Mouse (Mus musculus) cerebellum, adult (tissue): ENCODE data around the gene Olfr550.
A peak's percentile ranks its signal among the peaks of the same experiment; 100 is the strongest.
"Not testable (repeated sequence)": the region's sequence is repeated elsewhere in the genome, so short reads cannot be mapped to it uniquely, and the experiment has no call there.

Experiments
- ATAC-seq: cut with Nextera tagmentation; 2 replicates; pipeline ENCODE4 v1.9.2; 2017; ENCODE audit warnings: mild to moderate bottlenecking, moderate library complexity, mixed read lengths; ENCODE audit not compliant: insufficient number of reproducible peaks, low FRiP score, low TSS enrichment

Olfr550 gene

GRCm38 (mm10) chr7:102571142-102571541, at the start of gene Olfr550:
Olfr550 (plus strand) TSS chr7:102571442.
- no peak for ATAC-seq

GRCm38 (mm10) chr7:102529052-102529451, 42.2 kb upstream of the Olfr550 start:
- no peak for ATAC-seq

DNA sequence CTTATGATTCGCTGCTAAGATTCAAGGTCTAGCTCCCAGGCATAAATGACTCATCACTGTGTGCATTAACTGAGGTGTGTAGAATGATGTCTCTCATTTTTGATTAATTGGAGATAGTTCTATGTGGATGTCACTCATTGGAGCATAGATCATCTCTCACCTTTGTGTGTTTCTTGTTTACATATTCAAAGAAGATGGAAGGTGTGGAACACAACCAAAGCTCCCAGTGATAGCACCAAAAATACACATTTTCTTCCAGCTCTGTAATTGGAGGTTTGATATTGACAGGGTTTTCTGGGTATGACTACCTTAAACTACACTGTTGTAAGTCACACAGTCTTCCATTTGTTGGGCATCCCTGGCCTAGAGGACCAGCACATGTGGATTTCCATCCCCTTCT, 36.8 kb upstream of the Olfr550 start, which contains the start of gene Olfr547:
Gene Olfr547 (plus strand): TSS at position 301 of the 400 bp plus-strand sequence.
- no peak for ATAC-seq

GRCm38 (mm10) chr7:102540596-102540995, 30.6 kb upstream of the Olfr550 start, which contains the start of gene Olfr548-ps1:
Olfr548-ps1 (plus strand) TSS chr7:102540896.
- no peak for ATAC-seq

DNA sequence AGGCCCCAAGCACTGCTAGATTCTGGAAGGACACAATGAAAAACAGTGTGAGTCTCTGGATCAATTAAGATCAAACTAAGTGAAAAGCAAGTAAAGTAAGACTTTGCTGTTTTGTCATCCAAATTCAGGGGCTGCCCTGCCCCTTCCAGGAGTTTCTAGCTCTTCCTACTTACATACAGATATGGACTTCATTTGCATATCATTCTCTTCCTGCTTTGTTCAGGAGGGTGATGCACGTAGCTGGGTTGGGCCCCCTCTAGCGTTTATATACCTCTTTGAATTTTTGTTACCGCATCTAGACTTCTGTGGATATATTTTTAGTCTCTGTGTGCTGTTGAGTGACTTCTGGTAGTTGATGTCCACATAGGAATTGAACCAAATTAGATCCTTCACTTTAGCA, 30.0 kb upstream of the Olfr550 start:
- ATAC-seq: no peak

DNA sequence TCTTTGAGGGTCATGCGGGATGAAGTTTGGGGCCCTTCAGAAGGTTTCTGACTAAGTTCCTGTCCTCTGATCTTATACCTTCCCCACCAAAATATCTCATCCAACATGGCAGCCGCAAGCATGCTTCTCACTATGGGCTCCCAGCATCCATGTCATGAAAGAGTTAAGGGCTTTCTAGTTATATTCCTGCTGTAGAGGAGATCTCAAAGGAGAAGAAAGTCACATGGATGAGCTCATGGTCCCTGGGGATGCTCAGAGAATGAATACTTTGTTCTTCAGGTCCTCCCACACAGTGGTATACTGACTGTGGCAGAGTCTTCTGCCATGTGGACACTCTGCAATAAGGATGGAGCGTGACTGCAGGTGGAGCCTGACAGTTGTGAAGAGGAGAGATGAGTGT, 21.7 kb upstream of the Olfr550 start, which contains the start of gene Olfr549:
Gene Olfr549 (plus strand): TSS at position 301 of the 400 bp plus-strand sequence.
- no peak for ATAC-seq

GRCm38 (mm10) chr7:102553279-102553678, 18.0 kb upstream of the Olfr550 start:
- ATAC-seq: no peak

DNA sequence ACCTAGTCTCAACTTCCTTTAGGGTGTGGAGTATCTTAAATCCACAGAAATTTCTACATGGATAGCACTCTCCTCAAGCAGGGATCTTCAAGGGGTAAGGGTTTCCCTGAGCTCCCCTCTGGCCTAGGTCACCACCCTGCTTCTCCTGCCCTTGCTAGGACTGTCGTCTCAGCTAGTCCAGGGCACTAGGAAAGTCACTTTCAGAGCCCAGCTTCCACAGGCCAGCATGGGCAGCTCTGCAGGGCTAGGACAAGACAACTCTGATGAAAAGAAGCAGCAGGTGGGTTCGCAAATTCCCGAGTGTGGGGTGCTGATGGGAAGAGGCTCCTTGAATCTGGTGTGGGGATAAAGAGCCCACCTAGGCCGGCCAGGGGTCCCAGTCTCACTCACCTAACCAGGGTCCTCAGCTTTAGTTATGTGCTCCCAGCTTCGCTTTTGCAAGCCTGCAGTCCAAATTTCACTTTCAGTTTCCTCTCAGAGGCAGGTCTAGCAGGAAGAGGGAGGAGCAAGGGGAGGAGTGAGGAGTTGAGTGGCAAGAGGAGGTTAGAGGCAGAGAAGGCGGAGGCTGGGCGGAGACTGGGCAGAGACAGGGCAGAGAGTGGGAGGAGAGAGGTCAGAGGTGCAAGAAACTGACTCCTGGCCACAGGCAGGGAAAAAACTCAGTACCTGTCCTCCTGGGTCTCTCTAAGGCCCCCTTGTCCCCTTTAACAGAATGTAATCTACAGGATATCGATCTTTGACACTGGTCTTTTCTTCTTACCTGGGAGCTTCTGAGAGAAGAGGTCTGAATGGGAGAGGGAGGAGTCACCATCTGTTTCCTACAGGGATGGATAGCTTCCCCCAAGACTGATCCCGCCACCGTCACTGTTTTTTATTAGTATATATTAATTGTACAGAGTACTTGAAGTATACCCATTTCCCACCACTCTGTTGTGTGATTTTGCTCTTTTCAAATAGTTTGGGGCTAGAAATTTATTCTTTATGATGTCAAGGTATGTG, 5.9 kb upstream of the Olfr550 start, which contains the start of gene Trim21:
Gene Trim21 (minus strand): TSS at position 488 of the 999 bp plus-strand sequence.
- peak; percentile 61; the same call in 1 of the 2 replicates for ATAC-seq

DNA sequence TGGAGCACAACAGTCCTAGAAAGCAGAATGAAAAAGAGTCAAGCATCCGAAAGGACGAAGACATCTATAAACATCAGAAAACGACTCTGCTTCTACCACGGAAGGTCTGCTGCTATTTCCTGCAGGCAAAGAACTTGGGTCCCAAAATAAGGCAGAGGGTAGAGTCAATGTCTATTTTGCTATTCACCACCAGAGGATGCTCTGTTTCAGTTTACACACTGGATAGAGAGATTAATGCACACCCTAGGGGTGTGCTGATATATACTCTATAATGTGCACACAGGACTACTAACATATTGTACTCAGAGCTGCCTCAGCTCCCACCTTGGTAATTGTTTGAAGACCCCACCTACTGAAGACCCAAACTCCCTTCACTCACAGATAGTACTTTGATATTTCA, 5.0 kb upstream of the Olfr550 start:
- ATAC-seq: no peak

- no peak for ATAC-seq
These were observed 2.1 kb downstream of the Olfr550 start for GRCm38 (mm10) chr7:102573174-102573830.

GRCm38 (mm10) chr7:102575998-102576397, 4.8 kb downstream of the Olfr550 start:
- no peak for ATAC-seq

- no peak for ATAC-seq
These were observed 20.5 kb downstream of the Olfr550 start, which contains the start of gene Olfr551 for GRCm38 (mm10) chr7:102591786-102592185. Olfr551 (minus strand) TSS chr7:102591886.

- 0 out of 2 replicates have a peak, but pooled peaks have one; percentile 61 for ATAC-seq
These were observed 26.3 kb downstream of the Olfr550 start, which contains the start of gene Olfr552 for GRCm38 (mm10) chr7:102597378-102598031. Olfr552 (plus strand) TSS chr7:102597770.

DNA sequence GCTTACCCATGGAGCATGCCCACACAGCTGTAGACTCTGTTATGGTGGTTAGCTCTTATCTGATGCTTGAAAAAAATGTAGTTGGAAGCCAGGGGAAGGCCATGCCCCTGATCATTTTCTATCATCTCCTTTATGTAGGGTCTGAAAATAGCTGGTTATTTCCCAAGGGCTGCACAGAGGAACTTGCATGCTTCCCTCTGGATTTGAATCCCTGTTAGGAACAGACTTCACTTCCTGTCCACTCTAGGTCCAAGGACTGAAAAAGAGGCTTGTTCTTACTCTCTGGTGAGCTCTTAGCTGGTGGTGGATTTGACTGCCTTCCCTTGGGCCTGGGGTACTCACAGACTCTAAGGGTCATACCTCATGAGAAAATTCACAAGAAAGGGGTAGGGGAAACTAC, 46.9 kb downstream of the Olfr550 start, which contains the start of gene Olfr553:
Gene Olfr553 (minus strand): TSS at position 101 of the 400 bp plus-strand sequence.
- ATAC-seq: no peak

DNA sequence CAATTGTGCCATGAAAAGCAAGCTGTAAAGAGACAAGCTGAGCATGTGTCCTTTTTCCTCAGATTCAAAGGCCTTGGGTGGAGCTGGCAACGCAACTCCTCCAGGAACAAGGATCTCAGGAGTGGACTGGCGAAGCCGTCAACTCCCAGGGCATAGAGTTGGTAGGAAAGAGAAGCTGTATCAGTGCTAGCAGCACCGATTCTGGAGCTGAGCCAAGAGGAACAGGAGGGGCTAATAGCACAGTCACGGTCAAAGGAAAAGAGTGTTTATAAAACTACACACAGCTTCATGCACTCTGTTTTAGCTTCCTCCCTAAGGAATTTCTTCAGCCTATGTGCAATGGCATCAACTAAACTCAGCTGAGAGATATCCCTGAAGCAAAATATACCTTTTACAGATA, 48.4 kb downstream of the Olfr550 start:
- ATAC-seq: no peak

DNA sequence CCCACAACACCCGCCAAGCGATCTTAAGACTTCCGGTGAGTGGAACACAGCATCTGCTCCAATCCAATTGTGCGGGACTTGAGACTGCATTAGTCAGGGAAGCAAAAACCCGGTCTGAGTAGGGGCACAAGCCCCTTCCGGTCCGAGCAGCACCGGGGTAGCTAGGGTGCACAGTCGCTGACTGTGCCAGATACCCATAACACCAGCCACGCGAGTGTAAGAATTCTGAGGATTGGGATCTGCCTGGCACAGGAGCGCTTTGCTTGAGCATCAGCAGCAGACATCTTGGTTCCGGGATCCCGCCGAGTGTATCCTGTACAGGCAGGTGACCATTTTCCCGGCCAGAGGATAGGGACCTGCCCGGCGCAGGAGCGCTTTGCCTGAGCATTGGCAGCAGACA, 49.1 kb downstream of the Olfr550 start:
- not testable (repeated sequence) for ATAC-seq
